Mouse (Mus musculus): Measurements from ENCODE around the gene Dbi.

- TF ChIP-seq CTCF (IDR thresholded peaks at IDR 0.05; ENCODE audit: low read depth) (no peak), EP300 (IDR thresholded peaks at IDR 0.05; ENCODE audit: low read depth) (no peak)
Observed at GRCm38 (mm10) chr1:120119389-120119788, 1.5 kb downstream of the Dbi start.

Measured in liver, embryonic 14.5 days (tissue).